Mouse (Mus musculus) layer of hippocampus, adult 9-10 months (tissue): ENCODE data around the gene Rmdn3.
A peak's percentile ranks its signal among the peaks of the same experiment; 100 is the strongest.

Source experiments
- DNase-seq: peaks from one replicate; pipeline ENCODE4 v3.0.0; 2022; ENCODE audit warnings: low spot score

The Rmdn3 gene

DNA sequence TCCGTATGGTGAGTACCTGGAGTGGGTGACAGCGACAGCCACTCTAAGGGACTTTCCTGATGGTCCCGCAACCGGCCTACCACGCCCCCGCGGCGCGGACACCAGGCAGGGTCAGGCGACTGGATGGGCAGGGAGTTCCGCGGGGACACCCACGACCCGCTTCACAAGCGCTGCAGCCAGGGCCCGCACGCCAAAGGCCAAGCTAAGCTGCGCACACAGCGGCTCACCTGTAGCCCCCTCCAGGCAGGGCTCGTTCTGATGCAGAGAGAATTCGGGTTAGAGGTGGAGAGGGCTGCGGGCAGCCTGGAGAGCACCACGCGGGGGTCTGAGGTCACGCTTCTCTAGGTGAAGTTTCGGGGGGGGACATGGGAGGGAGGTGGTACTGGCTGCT, 11.0 kb upstream of the Rmdn3 start:
- DNase-seq, result no peak

- DNase-seq, result no peak
These were observed 10.3 kb upstream of the Rmdn3 start, which contains the start of gene Gchfr for GRCm38 (mm10) chr2:119166901-119167865. TSS of gene Gchfr (plus strand) at chr2:119167773.

DNA sequence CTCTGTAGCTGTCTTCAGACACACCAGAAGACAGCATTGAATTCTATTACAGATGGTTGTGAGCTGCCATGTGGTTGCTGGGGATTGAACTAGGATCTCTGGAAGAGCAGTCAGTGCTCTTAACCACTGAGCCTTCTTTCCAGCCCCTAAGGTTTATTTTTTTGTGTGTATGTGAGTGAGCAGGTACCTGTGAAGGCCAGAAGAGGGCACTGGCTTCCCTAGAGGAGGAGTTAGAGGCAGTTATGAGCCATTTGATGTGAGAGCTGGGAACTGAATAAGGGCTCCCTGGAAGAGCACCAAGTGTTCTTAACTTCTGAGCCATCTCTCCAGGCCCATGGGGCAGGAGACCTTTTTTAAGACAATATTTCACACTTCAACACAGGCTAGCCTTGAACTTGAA, 8.6 kb upstream of the Rmdn3 start:
- no peak for DNase-seq

- no peak for DNase-seq
These were observed 7.2 kb upstream of the Rmdn3 start for GRCm38 (mm10) chr2:119163999-119164398.

- DNase-seq, result no peak
These were observed 6.3 kb upstream of the Rmdn3 start for GRCm38 (mm10) chr2:119163135-119163534.

DNA sequence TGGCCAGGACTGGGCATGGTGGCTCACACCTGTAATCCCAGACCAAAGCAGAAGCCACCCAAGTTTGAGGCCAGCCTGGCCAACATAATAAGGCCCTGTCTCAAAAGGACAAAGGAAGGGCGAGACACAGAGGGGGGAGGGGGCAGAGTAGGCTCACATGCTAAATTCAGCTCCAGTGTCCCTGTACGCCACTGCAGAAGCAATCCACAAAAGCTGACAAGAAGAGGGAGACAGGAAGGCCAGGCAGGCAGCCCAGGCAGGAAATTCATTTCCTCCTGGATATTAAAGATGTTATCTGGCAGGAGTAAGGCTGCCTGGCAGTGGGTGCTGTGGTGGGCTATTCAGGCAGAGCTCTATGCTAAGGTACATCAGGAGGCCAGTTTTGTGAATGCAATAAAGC, 4.4 kb upstream of the Rmdn3 start:
- no peak for DNase-seq

DNA sequence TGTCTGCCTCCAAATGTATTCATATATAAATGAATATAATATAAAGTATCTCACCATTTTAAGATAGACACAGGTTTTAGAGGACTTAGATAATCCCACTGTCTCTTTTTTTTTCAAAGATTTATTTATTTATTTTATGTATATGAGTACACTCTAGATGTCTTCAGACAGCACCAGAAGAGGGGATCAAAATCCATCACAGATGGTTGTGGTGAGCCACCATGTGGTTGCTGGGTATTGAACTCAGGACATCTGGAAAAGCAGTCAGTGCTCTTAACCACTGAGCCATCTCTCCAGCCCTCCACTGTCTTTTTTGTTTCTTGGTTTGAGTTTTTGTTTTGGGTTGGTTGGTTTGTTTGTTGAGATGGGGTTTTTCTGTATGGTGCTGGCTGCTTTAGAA, 1.0 kb upstream of the Rmdn3 start:
- DNase-seq, result no peak

- no peak for DNase-seq
These were observed 653 bp downstream of the Rmdn3 start for GRCm38 (mm10) chr2:119156081-119156680.

- no peak for DNase-seq
These were observed 1.4 kb downstream of the Rmdn3 start for GRCm38 (mm10) chr2:119155388-119155787.

DNA sequence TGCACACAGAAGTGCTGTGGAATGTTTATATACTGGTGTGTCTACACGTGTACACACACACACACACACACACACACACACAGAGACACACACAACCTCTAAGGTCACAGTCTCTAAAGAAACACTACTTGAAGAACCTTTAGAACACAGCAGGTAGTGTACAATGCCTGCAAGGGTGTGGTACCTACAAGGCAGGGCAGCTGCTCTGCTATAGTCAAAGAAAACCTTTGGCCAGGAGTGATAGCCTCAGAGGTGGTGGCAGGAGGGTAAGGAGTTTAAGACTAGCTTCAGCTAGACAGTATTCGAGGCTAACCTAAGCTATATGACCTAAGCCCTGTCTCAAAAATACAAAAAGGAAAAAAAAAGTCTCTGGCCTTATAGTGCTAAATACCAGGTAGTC, 2.2 kb downstream of the Rmdn3 start:
- DNase-seq, result no peak

DNA sequence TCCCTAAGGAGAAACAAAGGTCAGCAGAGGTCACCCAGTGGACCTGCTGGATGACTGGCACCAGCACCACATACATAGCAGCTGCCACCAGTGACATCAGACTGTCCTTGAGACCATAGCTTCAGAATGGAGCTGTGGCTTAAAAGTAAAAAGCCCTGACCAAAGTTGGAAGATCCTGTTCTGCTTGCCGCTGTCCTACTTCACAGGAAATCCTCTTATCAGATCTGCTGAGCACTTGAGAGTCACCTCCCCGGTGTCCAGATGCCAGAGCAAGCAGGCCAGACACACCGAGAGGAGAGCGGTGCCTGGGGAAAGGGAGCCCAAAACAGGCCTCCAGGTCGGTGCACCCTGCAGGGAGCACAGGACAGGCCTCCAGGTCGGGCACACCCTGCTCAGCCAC, 4.6 kb downstream of the Rmdn3 start:
- no peak for DNase-seq

GRCm38 (mm10) chr2:119147775-119148174, 9.1 kb downstream of the Rmdn3 start:
- DNase-seq, result no peak

DNA sequence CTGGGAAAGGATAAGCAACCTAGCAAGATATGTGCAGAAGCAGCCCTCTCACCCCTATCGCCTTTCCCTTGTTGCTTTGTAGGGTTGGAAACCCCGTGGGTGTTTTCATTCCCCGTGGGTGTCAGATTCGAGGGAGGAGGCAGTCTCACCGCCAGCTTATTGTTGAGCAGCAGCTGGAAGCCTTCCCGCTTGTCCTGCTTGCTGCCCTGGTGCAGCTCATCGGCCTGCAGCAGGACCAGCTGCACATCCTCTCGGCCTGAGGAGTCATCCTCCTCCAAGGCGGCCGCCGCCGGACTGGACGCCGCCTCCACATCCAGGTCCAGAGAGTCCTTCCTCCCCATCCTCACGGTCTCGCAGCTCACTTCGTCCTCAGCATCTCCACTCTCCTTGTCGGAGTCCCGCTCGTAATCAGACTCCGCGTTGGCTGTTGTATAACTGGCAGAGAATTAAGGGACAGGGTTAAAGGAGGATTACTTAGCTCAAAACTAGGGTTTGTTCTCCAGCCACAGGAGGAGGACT, 9.6 kb downstream of the Rmdn3 start:
- no peak for DNase-seq

- no peak for DNase-seq
These were observed 10.4 kb downstream of the Rmdn3 start for GRCm38 (mm10) chr2:119146435-119146834.

- DNase-seq, result no peak
These were observed 11.6 kb downstream of the Rmdn3 start for GRCm38 (mm10) chr2:119145199-119145598.

- no peak for DNase-seq
These were observed 20.4 kb downstream of the Rmdn3 start for GRCm38 (mm10) chr2:119136346-119136898.

- no peak for DNase-seq
These were observed 43.5 kb downstream of the Rmdn3 start for GRCm38 (mm10) chr2:119113121-119113925.

DNA sequence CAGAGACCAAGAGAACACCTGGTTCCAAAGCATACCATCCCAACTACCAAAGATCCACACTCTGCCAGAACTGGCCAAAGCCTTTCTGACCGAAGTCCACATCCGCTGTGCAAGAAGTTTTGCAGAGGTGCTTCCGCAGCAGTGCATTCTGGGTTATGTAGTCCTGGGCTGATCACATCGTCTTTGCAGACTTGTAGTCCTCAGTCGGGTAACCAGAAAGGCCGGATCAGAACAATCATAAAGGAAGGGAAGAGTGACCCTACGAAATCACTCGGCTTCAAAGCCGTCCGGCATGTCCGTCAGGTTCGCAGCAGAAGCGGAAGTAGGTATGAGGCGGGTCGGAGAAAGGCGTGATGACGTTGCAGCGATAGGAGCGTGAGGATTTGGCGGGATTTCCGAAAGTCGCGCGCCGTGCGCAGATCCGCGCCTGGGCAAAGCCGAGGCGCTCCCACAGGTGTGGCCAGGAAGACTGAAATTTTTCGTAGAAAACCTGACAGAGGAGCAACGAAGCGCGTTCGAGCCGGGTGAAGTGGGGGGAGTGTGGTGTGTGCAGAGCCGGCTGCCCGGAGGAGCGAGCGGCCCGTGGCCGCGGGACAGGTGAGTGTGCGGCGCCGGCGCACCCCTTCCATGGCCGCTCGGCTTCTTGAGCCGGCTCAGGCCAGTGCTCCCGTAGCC, 44.3 kb downstream of the Rmdn3 start, which contains the start of gene Rad51:
Gene Rad51, plus strand, starts transcription at position 356 of the 675 bp plus-strand sequence.
- peak; percentile 85 for DNase-seq

- no peak for DNase-seq
These were observed 45.8 kb downstream of the Rmdn3 start for GRCm38 (mm10) chr2:119111060-119111459.

DNA sequence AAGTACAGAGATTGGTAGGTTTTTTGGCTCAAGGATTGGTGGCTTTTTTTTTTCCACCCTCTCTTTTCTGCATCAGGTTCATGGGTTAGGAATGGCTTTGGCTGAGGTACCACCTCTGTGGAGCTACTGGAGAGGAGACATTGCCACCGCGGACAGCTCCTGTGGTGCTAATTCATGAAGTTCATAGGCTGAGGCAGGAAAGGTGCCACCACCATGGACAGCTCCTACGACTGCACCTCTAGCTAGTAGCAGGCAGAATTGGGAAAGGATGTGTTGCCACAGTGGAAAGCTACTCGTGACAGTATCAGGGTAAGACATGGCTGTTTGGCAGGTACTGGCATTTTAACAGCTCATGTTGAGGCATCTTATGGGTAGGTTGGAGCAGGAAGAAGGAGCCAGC, 48.3 kb downstream of the Rmdn3 start:
- no peak for DNase-seq

DNA sequence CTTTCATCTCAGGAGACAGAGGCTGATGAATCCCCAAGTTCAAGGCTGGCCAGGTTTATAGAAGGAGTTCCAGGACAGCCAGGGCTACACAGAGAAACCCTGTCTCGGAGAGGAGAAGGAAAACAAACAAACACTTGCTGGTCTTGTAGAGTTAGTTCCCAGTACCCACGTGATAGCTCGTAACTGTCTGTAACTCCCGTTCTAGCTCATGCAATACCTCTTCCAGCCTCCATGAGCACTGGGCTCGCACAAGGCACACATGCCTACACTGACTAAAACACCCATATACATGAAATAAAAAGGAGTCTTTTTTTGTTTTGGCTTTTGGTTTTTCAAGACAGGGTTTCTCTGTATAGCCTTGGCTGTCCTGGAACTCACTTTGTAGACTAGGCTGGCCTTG, 50.3 kb downstream of the Rmdn3 start:
- DNase-seq, result no peak
